Mouse (Mus musculus): ENCODE data around the gene Plcb1. TPM values are rescaled to one million over a fixed set of nuclear protein-coding genes. Genes with fewer than 3 reads are reported as not detected.

The Plcb1 gene
- polyA plus RNA-seq, 1 experiment from 2014 or later = 10.7 TPM

DNA sequence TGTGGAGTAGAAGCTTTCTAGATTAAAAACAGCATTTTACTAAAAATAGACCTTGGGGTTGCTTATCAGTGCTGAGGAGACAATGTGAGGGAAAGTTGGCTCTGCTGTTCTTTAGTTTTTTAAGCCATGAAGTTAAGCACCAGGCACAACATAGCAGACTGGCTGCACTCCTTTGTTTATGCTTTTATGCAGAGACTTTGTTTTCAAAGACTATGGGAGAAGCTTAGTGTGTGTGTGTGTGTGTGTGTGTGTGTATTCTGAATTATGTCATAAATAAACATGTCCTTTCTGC, 86.6 kb downstream of the Plcb1 start:
- no peaks in the 10 kb centered on the region for H3K9me3 ChIP-seq (replicated peaks)
- no peak overlapping the region for H3K4me3 ChIP-seq (replicated peaks)
- no peak overlapping the region for H3K9ac ChIP-seq
- no peaks in the 10 kb centered on the region for H3K36me3 ChIP-seq
- H3K4me1 ChIP-seq = no peaks in the 10 kb centered on the region
- H3K27ac ChIP-seq (replicated peaks) = no peak overlapping the region
- H3K4me2 ChIP-seq (replicated peaks) = no peak overlapping the region
- no peak for ATAC-seq (ENCODE audit: insufficient number of reproducible peaks, low FRiP score, low TSS enrichment, low read depth)
- no peaks in the 10 kb centered on the region for H3K27me3 ChIP-seq

DNA sequence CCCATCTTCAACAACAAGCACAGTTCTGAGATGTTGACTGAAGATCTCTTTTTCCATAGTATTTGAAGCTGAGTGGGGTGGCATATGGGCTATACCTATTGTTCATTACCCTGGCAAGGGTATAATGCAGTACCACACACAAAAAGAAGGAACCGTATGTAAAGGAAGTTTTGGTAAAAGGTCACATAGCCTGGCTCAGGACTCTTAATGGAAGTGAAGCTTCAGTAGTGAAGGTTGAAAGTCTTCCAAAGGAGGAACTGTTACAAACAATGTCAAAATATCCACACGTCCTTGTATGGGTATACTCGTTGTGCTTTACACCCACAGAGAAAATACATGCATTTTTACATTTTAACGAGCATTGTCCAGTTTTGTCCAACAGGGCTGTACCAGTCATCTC, 91.3 kb downstream of the Plcb1 start:
- Histone ChIP-seq H3K4me3 (replicated peaks) (no peak overlapping the region), H3K4me1 (no peaks in the 10 kb centered on the region), H3K9ac (no peak overlapping the region), H3K4me2 (replicated peaks) (no peak overlapping the region), H3K27ac (replicated peaks) (no peak overlapping the region), H3K27me3 (no peaks in the 10 kb centered on the region), H3K36me3 (no peaks in the 10 kb centered on the region), H3K9me3 (replicated peaks) (no peaks in the 10 kb centered on the region)
- no peak for ATAC-seq (ENCODE audit: insufficient number of reproducible peaks, low FRiP score, low TSS enrichment, low read depth)
- 88% methylated on average over 4 of the region's 4 CpGs for WGBS

DNA sequence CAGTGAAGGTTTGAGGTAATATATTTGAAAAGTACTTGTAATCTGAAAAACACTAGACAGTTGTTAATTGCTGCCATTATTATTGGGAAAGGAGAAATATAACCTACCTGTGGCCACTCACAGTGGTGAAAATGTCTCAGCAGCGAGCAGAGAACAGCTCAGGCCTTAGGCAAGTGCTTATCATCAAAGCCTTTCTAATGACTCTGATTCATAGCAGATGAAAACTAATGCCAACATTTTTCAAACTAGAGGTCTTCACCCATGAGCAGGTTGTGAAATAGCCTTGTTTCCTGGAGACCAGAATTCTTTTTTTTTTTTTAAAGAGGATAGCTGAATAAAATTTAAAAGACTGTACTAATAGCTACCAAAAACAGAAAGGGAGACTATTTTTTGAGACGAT, 105.3 kb downstream of the Plcb1 start:
- H3K4me2 ChIP-seq (replicated peaks) = no peak overlapping the region
- H3K9ac ChIP-seq = no peak overlapping the region
- H3K27ac ChIP-seq (replicated peaks) = no peak overlapping the region
- H3K9me3 ChIP-seq (replicated peaks) = no peaks in the 10 kb centered on the region
- ATAC-seq (ENCODE audit: insufficient number of reproducible peaks, low FRiP score, low TSS enrichment, low read depth) = no peak
- no peak overlapping the region for H3K4me3 ChIP-seq (replicated peaks)
- no peaks in the 10 kb centered on the region for H3K4me1 ChIP-seq
- WGBS = 58% methylated on average over 2 of the region's 2 CpGs
- H3K27me3 ChIP-seq = no peaks in the 10 kb centered on the region
- H3K36me3 ChIP-seq = no peaks in the 10 kb centered on the region

DNA sequence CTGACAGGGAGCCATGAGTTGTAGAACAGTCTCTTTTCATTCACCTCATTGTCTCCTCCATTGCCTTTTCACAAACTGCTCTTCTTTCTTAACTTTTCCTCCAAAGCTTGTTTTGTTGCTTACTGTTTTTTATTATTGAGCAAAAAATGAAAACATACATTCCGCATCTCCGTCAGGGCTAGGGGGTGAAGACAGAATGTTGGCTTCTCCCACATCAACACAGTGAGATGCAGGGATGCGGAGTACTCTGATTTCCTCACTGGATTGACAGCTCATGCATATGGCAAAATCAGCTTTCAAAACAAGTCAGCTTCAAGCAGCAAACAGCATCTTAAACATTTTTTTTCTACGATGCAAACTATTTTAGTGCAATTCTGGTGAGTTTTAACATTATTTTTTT, 108.9 kb downstream of the Plcb1 start:
- WGBS = 61% methylated on average over 4 of the region's 4 CpGs
- H3K36me3 ChIP-seq = no peaks in the 10 kb centered on the region
- H3K4me3 ChIP-seq (replicated peaks) = no peak overlapping the region
- H3K9ac ChIP-seq = no peak overlapping the region
- no peak for ATAC-seq (ENCODE audit: insufficient number of reproducible peaks, low FRiP score, low TSS enrichment, low read depth)
- no peaks in the 10 kb centered on the region for H3K4me1 ChIP-seq
- H3K27ac ChIP-seq (replicated peaks) = no peak overlapping the region
- H3K27me3 ChIP-seq = no peaks in the 10 kb centered on the region
- H3K9me3 ChIP-seq (replicated peaks) = no peaks in the 10 kb centered on the region
- no peak overlapping the region for H3K4me2 ChIP-seq (replicated peaks)

DNA sequence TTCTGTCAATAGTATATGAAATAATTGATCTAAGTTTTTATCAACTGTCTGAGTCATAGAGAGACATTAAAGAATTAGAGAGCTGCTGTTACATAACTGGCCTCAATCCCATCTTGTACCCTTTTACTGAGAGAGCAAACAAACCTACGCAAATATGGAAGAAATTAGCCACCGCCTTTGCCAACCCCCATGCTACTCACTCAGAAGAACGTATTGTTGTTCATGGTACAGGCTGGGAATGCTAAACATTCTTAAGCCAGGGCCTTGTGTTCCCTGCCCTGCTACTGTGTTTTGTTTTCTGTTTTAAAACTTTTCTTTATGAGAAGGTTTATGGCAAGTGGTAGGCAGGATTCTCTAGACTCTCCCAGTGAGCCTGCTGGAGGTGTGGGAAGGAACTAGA, 110.3 kb downstream of the Plcb1 start:
- WGBS = 34% methylated on average over 3 of the region's 3 CpGs
- ATAC-seq (ENCODE audit: insufficient number of reproducible peaks, low FRiP score, low TSS enrichment, low read depth) = no peak
- H3K4me3 ChIP-seq (replicated peaks) = no peak overlapping the region
- H3K9me3 ChIP-seq (replicated peaks) = no peaks in the 10 kb centered on the region
- H3K4me1 ChIP-seq = no peaks in the 10 kb centered on the region
- no peaks in the 10 kb centered on the region for H3K36me3 ChIP-seq
- no peak overlapping the region for H3K9ac ChIP-seq
- H3K27me3 ChIP-seq = no peaks in the 10 kb centered on the region
- no peak overlapping the region for H3K27ac ChIP-seq (replicated peaks)
- no peak overlapping the region for H3K4me2 ChIP-seq (replicated peaks)

DNA sequence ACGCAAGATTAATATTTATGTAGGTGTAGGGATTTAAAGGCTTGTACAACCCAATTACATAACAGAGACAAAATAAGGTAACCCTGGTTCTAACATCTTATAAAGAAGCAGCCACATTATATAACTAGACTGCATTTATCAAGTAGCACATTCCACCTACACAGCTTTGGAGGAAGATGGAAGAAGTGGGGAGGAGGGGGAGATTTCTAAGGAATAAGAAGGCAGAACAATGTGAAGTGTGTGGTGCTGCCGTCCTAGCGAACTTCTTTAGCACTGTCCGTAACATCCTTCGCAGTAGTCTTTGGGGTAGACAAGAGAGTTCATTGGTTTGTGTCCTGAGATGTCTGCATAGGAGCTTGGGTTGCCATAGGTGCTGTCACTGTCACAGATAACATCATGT, 111.2 kb downstream of the Plcb1 start:
- H3K4me3 ChIP-seq (replicated peaks) = no peak overlapping the region
- H3K27ac ChIP-seq (replicated peaks) = no peak overlapping the region
- no peaks in the 10 kb centered on the region for H3K4me1 ChIP-seq
- no peaks in the 10 kb centered on the region for H3K36me3 ChIP-seq
- ATAC-seq (ENCODE audit: insufficient number of reproducible peaks, low FRiP score, low TSS enrichment, low read depth) = no peak
- H3K9me3 ChIP-seq (replicated peaks) = no peaks in the 10 kb centered on the region
- H3K9ac ChIP-seq = no peak overlapping the region
- no peaks in the 10 kb centered on the region for H3K27me3 ChIP-seq
- no peak overlapping the region for H3K4me2 ChIP-seq (replicated peaks)
- WGBS = 95% methylated on average over 5 of the region's 5 CpGs

DNA sequence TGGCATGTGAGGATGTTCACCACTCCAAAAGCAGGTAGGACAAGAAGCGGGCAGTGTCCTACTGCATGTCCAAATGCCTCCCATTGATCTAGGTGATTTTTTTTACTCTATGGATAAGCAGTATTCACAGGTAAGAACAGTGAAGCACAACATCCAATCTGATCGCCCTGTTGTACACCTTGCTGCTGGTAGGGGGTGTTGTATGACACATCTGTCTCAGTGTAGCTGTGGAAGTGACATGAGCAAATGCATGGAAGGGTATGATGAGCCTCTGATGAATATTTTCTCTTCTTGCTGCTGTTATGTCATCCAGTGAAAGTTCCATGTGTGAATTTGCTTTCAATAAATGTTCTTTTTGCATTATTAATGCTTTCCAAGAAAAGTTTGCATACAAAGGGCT, 115.7 kb downstream of the Plcb1 start:
- no peaks in the 10 kb centered on the region for H3K4me1 ChIP-seq
- H3K27ac ChIP-seq (replicated peaks) = no peak overlapping the region
- no peaks in the 10 kb centered on the region for H3K36me3 ChIP-seq
- ATAC-seq (ENCODE audit: insufficient number of reproducible peaks, low FRiP score, low TSS enrichment, low read depth) = no peak
- H3K9ac ChIP-seq = no peak overlapping the region
- H3K4me3 ChIP-seq (replicated peaks) = no peak overlapping the region
- no peaks in the 10 kb centered on the region for H3K27me3 ChIP-seq
- 84% methylated on average over 2 of the region's 2 CpGs for WGBS
- no peak overlapping the region for H3K4me2 ChIP-seq (replicated peaks)
- no peaks in the 10 kb centered on the region for H3K9me3 ChIP-seq (replicated peaks)

DNA sequence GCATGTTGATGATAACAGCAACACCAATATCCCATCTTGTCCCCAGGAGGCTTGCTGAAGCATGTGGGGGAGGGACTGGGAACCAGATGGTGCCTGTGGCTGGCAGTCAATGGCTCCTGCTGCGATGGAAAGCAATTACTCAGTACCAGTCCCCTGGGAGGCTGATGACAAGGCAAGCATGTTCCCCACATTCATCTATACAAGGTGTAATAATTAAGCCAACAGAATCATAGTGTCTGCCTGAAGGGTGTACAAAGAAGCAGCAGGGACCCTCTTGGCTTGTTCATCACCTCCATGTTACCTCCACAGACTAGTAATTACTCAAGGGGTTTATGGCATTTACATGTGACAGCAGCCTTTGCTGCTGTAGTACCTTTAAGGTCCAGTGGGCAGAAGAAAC, 125.0 kb downstream of the Plcb1 start:
- Histone ChIP-seq H3K27me3 (no peaks in the 10 kb centered on the region), H3K9ac (no peak overlapping the region), H3K36me3 (no peaks in the 10 kb centered on the region), H3K9me3 (replicated peaks) (no peaks in the 10 kb centered on the region), H3K4me3 (replicated peaks) (no peak overlapping the region), H3K4me1 (no peaks in the 10 kb centered on the region), H3K27ac (replicated peaks) (no peak overlapping the region), H3K4me2 (replicated peaks) (no peak overlapping the region)
- peak; percentile 67; the same call in 1 of the 2 replicates for ATAC-seq (ENCODE audit: insufficient number of reproducible peaks, low FRiP score, low TSS enrichment, low read depth)
- 52% methylated on average over 1 of the region's 1 CpGs for WGBS

DNA sequence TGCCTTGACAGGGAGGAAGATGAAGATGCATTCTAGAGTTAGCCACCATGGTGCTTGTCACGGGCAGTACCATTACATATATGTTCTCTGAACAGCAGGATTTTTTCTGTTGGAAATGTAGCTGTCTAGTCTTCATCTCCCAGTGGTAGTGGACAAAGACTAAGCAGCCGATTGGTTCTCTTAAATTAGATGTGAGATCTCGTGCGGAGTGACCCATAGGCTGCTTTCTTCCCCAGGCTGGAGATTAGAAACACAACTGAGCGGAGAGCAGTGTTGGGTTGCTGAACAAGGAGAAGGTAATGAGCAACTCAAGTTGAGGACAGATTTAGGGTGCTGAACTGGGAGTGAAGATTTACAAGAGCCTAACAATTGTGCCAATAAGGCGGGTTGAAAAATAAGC, 125.5 kb downstream of the Plcb1 start:
- no peak overlapping the region for H3K9ac ChIP-seq
- ATAC-seq (ENCODE audit: insufficient number of reproducible peaks, low FRiP score, low TSS enrichment, low read depth) = no peak
- 92% methylated on average over 6 of the region's 6 CpGs for WGBS

DNA sequence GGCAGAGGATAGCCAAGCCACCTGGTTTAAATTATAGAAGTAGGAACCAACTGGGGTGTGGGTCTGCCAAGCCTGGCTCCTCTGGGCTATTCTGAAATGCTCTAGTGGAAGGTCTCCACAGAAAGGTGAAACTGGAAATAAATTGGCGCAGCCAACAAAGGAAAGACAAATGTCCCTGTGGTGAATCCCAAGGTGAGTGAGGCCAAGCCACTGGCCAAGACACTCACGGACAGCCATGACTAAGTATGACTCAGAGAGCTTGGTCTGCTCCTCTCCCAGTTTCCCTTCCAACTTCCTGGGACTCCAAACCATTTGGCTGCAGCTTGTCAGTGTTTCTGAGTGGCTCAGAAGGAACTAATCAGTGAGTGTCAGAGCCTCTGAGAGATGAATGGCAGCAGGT, 126.7 kb downstream of the Plcb1 start:
- Histone ChIP-seq H3K9me3 (replicated peaks) (no peaks in the 10 kb centered on the region), H3K27ac (replicated peaks) (no peak overlapping the region), H3K9ac (no peak overlapping the region), H3K27me3 (no peaks in the 10 kb centered on the region), H3K4me3 (replicated peaks) (no peak overlapping the region), H3K4me1 (no peaks in the 10 kb centered on the region), H3K36me3 (no peaks in the 10 kb centered on the region), H3K4me2 (replicated peaks) (no peak overlapping the region)
- WGBS = 79% methylated on average over 2 of the region's 2 CpGs
- ATAC-seq (ENCODE audit: insufficient number of reproducible peaks, low FRiP score, low TSS enrichment, low read depth) = no peak

More for the DNA sequence above, 125.5 kb downstream of the Plcb1 start:
- Histone ChIP-seq H3K9me3 (replicated peaks) (no peaks in the 10 kb centered on the region), H3K4me1 (no peaks in the 10 kb centered on the region), H3K27ac (replicated peaks) (no peak overlapping the region), H3K4me2 (replicated peaks) (no peak overlapping the region), H3K36me3 (no peaks in the 10 kb centered on the region), H3K27me3 (no peaks in the 10 kb centered on the region), H3K4me3 (replicated peaks) (no peak overlapping the region)

DNA sequence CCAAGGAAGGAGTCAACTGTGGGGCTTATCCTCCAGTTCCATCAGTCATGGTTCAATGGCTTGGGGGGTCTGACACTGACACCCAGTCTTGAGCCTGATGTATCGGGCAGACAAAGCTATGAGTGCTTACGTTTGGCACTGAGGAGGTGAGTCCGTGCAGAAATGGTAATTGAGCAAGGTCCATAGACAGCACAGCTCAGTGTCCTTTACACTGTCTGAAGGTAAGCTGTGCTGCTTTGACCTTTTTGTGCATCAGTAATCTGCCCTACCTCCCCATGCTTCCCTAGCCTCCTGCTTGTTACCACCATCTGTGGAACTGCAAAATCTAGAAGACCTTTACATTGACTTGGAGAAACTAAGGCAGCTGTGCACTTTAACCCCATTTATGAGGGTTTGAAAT, 127.7 kb downstream of the Plcb1 start:
- no peak for ATAC-seq (ENCODE audit: insufficient number of reproducible peaks, low FRiP score, low TSS enrichment, low read depth)
- 81% methylated on average over 3 of the region's 3 CpGs for WGBS
- H3K4me1 ChIP-seq = no peaks in the 10 kb centered on the region
- no peak overlapping the region for H3K9ac ChIP-seq
- H3K27me3 ChIP-seq = no peaks in the 10 kb centered on the region
- no peak overlapping the region for H3K4me3 ChIP-seq (replicated peaks)
- no peaks in the 10 kb centered on the region for H3K9me3 ChIP-seq (replicated peaks)
- no peak overlapping the region for H3K27ac ChIP-seq (replicated peaks)
- H3K36me3 ChIP-seq = no peaks in the 10 kb centered on the region
- H3K4me2 ChIP-seq (replicated peaks) = no peak overlapping the region

DNA sequence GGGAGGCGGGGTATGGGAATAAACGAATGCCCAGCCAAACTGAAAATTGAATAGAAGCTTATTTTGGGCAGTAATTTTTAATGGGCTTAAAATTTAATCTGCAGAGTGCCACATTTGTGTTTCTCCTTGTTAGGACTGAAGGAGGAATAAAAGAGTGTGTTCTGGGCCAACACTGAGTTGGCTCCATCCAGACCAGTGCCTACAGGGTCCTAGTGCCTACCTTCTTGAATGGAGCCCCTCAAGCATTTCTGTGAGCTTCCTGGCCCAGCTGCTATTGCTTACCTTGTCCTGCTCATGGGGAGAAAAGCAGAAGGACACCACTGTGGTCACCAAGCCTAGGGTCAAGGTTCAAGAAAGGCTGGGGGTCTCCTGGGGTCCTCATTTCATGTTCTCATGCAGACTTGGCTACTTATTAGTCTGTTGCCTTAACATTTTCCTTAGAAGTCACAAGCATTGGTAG, 128.3 kb downstream of the Plcb1 start:
- ATAC-seq (ENCODE audit: insufficient number of reproducible peaks, low FRiP score, low TSS enrichment, low read depth) = no peak
- no peak overlapping the region for H3K9ac ChIP-seq
- H3K36me3 ChIP-seq = no peaks in the 10 kb centered on the region
- H3K4me1 ChIP-seq = no peaks in the 10 kb centered on the region
- WGBS = 93% methylated on average over 2 of the region's 2 CpGs
- H3K27ac ChIP-seq (replicated peaks) = no peak overlapping the region
- H3K4me3 ChIP-seq (replicated peaks) = no peak overlapping the region
- H3K4me2 ChIP-seq (replicated peaks) = no peak overlapping the region
- H3K9me3 ChIP-seq (replicated peaks) = no peaks in the 10 kb centered on the region
- no peaks in the 10 kb centered on the region for H3K27me3 ChIP-seq

DNA sequence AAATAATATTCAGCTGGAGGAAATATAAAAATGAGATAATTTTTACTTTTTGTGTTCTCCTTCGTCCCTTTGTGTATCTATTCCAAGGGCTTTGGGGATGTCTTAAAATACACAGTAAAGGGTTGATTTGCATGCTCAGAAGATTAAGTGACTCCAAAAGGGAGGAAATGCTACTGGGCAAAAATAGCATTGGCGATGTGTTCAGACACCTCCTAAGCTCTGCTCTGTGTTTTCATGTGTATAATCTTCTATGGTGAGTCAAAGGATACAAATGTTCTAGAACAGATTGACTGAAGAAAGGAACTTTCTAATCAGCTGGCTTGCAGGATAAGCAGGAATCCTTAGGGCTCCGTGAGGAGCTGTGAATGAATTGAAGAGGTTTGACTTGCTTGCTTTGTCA, 129.2 kb downstream of the Plcb1 start:
- no peak for ATAC-seq (ENCODE audit: insufficient number of reproducible peaks, low FRiP score, low TSS enrichment, low read depth)
- 72% methylated on average over 3 of the region's 3 CpGs for WGBS
- no peak overlapping the region for H3K9ac ChIP-seq
- H3K4me1 ChIP-seq = no peaks in the 10 kb centered on the region
- H3K4me2 ChIP-seq (replicated peaks) = no peak overlapping the region
- no peak overlapping the region for H3K4me3 ChIP-seq (replicated peaks)
- H3K27ac ChIP-seq (replicated peaks) = no peak overlapping the region
- H3K27me3 ChIP-seq = no peaks in the 10 kb centered on the region
- no peaks in the 10 kb centered on the region for H3K9me3 ChIP-seq (replicated peaks)
- H3K36me3 ChIP-seq = no peaks in the 10 kb centered on the region
